Mouse (Mus musculus) adipocyte (in vitro differentiated cells): Measurements from ENCODE around the gene Elfn2.

ENCODE experiments used
- DNase-seq: peaks from one replicate; pipeline ENCODE4 v3.0.0-alpha.2; 2016; ENCODE audit warnings: low spot score

The Elfn2 gene

DNA sequence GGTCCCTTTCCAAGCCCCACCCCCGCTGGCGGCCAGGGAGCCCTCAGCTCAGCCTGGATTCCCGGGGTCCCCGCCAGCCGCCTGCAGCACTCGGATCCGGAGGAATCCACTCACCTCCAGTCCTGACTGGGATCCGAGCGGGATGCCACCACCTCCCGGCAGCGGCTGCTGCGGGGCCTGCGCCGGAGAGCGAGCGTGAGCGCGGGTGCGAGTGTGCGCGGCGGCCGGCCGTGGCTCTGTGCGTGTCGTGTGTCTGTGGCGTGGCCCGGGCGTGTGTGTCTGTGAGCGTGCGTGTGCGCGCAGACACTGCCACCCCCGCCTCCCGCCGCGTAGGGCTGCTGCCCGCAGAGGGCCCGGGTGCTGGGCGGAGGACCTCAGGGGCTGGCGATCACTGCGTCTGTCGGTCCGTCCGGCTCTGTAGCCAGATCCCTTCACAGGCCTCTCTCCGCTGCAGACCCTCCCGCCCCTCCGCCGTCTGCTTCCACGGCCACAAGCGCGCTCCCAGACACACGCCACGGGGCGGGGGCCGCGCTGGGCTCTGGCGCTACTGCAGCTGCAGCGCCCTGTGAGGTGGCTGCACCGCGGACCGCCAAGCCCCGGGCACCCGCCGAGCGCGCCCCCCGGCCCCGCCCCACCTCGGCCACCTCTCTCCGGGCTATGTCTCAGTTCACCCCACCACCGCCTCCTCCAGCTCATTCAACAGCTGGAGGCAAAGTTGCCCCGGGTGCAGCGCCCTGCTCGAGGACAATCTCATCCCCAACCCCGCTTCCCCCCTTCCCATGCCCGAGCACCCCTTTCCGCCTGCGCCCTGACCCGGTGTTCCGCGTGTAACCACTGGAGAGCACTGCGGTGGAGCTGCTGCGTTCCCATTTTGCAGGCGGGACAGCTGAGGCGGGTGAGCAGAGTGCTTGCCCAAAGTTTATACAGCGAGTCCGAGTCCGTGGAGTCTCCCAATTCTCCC is at the start of gene Elfn2:
TSS of gene Elfn2 (minus strand) at position 482 of the 961 bp plus-strand sequence.
- DNase-seq = no peak

DNA sequence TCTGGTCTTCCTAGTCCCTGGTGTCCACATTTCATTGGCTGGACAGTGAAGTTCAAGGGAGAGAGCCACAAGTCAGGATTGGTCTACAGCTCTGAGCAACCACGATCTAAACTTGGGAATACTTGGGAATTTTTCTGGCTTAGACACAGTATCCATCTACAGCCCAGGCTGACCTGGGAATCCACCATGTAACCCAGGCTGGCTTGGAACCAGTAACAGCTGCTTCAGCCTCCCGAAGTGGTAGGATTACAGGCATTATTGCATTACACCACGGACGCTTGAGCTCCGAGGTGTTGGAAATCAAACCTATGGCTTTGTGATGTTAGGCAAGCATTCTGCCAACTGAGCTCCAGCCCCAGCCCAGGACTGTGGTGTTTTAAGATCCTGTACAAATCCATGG is 45.1 kb upstream of the Elfn2 start:
- DNase-seq = no peak

DNA sequence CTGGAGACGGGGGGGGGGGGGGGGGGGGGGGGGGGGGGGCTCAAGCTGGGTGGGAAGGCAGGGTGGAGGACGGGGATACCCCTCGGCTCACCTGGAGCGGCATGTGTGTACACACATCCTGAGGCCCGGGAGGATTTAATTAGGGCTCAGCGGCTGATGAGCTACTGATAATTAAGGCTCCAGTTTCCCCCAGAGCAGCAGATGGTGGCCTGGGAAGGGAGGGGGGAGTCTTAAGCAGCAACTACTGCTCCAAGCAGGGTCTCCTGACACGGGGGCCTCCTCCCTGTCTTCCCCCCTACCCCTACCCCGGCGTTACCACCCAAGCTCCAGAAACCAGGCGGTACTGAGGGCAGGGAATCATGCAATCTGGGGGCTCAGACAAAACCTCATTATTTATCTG is 44.6 kb upstream of the Elfn2 start:
- no peak for DNase-seq

DNA sequence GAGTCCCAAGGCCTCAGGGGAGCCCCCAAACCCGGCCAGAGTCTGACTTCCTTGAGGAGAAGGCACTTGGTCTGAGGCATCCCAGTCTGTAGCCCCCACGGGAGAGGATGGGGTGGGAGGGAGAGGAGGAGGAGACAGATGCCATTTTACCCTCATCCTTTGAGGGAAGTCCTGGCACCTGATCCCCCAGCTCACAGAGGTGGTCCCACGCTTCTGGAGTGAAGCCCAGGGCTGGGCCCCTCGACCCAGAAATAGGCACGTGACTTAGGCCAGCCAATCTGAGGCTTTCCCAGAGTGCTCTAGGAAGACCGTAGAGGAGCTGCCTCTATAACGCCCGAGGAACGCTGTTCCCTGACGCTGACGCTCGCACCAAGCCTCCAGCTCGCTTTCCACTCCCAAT is 42.5 kb upstream of the Elfn2 start:
- no peak for DNase-seq

DNA sequence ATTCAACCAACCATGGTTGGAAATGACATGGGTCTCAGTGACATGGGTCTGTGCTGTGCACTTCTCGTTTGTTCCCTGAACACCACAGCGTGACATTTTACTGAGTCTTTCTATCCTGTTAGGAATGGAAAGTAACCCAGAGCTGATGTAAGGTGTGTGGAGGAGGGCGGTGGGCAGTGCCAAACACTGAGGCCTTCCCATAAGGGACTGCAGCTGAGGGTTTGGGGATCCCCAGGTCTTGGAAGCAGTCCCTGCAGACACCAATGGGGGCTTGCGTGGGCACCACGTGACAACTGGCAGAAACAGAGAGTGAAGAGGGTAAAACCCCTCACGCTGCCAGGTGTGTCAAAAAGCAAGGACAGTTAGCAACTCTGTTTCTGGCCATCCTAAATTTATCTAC is 39.6 kb upstream of the Elfn2 start:
- DNase-seq = no peak

DNA sequence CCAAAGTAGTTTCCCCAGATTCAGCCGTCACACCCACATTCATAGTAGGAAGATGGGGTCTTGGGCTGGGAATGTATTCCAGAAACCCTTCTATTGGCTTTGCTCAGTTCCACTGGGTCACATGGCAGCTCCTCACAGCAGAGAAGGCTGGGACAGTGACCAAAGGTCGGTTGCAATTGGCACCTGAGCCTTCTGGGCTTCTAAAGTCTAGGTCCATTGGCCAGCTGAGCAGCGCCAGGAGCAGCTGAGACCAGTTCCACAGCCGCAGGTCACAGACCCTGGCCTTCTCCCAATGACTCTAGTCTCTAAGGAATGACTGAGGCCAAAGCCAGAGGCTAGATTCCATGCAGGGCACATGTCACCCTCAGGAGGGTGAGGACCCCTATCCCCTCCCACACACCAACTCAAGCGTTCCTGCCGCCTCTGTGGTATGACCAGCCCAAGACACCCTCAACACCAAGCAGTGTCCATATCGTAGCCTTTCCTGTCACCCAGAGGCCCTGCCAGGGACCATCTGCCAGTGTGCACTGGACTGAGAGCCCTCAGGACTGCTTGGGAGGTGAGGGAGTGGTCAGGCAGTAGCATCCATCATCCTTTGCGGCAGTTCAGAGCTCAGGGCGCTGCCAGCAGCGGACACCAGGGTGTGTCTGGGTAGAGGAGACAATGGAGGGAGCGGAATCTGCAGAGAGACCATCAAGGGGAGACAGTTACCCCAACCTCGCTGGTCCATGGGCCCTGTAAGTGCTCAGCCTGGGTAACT is 37.6 kb upstream of the Elfn2 start:
- DNase-seq = peak; percentile 71

DNA sequence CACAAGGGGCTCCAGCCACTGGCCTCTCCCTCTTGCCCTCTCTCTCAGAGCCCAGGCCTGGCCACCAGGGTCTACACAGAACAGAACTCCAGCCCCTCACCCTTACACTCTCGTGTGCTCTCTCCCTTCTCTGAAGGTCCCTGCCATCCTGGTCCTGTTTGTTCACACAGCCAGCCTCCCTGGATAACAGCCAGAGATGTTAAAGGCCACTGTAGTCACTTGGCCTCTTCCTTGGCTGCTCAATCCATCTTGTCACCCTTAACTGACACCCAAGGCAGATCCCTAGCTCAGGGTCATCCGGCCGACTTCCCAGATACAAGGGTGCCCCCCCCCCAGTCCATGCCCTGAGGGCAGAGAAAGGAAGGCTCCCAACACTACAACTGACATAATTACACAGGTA is 36.7 kb upstream of the Elfn2 start:
- peak; percentile 83 for DNase-seq

DNA sequence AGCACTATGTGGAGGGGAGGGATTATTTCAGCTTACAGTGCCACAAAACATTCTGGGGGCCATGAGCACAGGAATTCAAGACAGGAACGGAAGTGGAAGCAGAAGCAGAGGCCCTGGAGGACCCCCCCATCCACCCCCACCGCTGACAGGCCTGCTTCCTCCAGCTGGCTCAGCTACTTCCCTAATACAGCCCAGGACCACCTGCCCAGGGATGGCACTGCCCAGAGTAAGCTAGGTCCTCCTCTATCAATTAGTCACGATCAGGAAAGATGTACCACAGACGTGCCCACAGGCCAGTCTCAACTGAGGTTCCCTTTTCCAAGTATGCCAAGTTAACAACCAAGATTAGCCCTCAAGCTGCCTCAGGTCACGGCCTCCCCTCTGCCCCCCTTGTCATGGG is 35.6 kb upstream of the Elfn2 start:
- no peak for DNase-seq

DNA sequence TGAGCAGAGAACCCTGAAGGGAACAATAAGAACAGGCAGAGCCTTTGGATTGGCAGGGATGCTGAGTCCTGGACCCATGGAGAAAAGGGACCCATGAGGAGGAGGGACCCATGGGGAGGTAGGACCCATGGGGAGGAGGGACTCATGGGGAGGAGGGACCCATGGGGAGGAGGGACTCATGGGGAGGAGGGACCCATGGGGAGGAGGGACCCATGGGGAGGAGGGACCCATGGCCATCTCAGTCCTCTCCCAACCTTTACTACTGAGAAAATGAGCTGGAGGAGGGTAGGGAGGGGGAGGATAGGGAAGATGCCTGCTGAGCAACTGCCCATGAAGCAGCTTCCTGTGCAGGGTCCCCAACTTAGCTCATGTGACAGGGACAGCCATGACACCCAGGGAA is 34.4 kb upstream of the Elfn2 start:
- no peak for DNase-seq

DNA sequence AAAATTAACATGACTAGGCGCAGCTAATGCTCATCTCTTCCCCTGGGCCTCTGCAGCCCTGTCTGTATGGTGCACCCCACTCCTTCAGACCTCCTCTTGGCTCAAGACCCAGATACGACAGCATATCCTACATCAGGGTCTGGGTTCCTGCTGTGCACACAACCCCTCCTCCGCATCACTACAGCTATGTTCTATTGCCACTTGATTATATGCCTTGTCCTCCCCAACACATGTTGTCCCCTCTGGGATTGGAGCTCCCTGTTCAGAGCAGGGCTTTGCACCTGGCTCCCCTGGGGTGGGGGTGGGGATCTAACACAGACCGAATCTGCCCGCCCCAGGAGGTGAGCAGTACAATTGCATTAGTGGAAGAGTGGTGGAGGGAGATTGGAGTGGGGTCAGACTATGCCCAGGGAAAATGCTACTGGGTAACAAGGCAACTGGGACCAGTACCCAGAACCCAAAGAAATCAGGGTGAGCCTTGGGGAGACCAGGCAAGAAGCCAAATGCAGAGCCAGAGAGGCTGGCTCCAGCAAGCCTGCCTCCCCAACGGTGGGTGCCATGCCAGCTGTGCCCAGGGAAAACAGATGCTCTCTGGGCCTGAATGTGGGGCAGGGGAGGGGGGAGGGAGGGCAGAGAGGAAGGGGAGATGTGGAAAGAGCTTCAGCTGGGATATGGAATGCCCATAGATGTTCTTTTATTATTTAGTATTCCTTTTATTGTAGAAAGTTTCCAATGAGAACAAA is 32.2 kb upstream of the Elfn2 start:
- no peak for DNase-seq

DNA sequence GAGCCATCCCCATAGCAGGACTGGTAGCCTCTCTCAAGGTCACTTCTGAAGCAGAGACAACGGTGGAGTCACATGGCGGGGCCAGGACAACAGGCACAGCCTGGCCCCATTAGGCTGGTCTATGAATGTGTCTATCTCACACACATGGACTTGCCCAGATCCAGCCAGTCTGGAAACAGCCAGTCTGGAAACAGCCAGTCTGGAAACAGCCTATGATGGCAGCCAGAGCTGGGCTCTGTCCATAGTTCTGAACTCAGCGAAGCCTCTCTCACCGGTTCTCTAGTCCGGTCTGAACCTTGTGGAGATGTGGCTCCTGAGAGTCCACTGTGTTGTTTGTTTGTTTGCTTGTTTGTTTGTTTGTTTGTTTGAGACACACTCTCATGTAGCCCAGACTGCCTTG is 31.3 kb upstream of the Elfn2 start:
- peak; percentile 76 for DNase-seq

DNA sequence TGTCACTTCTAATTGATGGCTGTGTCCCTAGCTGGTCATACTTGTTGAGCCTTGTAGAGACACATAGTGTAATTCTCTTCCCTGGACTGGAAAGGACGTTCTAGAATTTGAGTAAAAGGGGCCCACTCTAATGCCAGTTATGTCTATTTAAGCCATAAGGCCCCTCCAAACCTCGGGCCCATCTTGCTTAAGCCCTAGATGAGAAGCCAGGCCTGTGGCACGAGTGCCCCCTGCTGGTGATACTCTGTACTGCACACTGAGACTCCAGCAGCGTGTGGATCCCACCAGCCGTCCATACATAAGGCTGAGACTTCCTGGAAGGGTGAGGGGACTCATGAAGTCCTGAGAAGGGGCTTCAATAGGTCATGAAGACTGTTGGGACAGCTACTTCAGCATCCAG is 25.6 kb upstream of the Elfn2 start:
- DNase-seq = peak; percentile 43

DNA sequence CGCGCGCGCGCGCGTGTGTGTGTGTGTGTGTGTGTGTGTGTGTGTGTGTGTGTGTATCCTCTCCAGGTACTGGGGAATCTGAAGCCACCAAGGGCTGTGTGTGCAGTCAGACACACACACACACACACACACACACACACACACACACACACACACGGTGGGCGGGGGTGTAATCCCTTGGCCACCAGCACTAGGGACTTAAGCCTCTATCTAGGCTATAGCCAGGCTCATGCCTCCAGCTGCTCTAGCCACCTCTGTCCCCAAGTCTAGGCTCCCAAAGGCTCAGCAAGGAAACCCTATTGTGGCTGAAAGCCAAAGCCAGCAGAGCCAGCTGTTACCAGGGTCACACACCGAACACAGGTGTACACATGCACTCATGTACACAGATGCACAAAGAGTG is 24.3 kb upstream of the Elfn2 start:
- DNase-seq = no peak

DNA sequence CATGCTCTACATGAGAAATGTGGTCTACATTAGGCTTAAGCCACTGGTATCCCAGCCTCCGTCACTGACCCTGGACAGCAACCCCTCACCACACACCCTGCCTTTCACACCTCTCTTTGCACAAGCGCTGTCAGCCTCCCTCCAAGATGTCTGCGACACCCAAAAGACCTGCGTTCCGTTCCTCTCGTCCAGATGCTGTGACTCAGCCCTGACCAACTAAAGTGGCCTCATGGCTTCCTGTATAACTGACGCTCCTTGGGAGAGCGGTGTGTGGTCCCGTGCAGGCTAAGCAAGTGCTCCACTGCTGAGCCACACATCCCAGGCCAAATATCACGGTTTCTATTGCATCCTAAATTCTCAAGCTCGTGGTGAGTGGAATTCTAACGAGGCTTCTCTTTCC is 22.1 kb upstream of the Elfn2 start:
- DNase-seq = no peak

DNA sequence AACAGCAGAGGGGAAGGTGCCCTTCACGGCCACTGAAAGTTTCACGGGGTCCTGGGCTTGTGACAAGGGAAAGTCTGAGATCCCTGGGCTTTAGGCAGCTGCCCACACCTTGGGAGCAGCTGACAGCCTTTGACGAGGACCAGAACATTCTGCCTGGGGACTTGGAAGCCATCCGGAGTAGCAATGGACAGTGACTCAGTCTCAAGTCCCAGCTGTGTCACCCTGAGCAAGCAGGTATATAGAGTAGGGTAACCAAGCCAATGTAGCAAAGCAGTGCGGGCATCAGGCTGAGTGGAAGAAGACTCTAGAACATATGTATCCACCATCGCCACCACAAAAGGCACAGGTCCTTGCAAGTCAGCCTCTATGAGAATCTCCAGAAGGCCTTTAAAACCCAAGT is 18.6 kb upstream of the Elfn2 start:
- DNase-seq = no peak

DNA sequence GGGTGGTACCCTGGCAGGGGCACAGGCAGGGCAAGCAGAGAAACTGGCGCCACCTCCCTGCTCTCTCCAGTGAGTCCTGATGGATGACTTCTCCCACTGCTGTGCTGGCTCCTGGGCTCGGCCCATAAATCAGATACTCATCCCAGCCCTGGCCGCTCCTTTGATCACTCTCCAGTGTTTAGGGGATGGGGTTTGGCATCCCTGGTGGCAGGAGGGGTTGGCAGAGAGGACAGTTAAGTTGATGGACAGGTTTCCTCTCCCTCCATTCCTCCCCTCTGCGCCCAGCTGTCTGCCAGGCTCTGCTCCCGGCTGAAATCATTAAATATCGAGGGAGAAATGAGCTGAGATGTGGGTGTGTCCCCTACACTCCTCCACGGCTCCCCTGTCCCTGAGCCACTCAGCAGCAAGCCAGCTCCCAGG is 18.1 kb upstream of the Elfn2 start:
- DNase-seq = no peak

DNA sequence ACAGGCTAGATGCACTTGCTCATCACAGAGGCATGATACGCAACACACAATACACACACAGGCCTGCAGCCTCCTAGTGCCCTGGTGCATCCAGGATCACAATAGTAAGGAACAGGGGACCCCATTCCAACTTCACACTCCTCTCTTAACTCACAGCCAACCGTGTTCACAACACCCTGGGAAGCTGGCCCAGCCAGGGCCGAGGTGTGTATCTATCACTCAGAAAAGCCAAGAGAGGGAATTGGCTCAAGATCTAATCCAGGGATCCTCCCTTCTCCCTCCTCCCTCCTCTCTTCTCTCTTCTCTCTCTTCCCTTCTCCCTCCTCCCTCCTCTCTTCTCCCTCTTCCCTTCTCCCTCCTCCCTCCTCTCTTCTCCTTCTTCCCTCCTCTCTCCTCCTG is 17.6 kb upstream of the Elfn2 start:
- no peak for DNase-seq

DNA sequence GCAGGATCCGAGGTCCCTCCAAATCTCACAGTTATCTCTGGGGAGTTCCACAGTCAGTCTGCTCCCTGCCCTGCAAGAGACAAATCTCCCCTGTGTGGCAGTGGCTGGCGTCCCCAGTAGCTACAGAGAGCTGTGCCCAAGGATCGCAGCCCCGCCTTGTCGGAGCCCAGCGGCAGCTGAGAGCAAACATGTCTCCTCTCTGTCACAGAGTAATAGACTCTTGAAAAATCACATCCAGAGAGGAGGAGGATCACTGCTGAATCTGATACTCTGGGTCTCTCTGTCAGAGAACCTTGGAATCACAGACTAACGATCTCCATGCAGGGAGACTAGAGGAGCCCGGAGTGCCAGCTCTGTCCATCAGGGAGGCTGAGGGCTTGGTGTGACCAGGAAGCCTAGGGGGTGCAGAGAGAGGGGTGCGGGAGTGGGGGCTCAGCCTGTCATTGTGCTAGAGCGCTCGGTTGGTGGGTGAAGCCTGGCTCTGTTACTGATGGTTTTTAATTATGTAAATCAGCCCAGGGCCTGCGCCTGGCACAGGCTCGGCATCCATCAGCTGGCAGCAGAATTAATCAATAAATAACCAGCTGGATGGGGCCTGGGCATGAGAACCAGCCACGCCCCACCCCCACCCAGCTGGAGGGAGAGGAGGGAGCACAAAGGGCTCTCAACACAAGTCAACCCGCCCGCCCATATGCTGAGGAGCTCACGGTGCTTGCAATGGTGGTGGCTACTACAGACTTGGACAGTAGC is 17.0 kb upstream of the Elfn2 start:
- DNase-seq = no peak

DNA sequence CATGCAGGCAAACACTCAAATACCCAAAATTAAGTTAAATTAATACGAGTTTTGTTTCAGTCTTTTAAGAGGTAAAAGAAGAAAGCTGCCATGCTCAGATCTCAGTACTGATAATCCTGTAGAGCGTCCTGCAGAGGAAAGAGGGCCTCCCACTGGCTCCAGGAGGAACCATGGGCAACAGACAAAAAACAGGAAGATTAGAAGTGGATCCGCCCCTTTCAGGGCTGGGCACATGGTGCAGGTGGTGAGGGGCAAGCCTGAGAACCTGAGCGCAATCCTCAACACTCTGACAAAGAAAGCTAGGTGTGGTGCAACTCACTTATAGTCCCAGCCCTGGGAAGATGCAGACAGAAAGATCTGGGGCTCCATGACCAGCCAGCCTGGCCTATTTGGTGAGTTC is 13.3 kb upstream of the Elfn2 start:
- no peak for DNase-seq

DNA sequence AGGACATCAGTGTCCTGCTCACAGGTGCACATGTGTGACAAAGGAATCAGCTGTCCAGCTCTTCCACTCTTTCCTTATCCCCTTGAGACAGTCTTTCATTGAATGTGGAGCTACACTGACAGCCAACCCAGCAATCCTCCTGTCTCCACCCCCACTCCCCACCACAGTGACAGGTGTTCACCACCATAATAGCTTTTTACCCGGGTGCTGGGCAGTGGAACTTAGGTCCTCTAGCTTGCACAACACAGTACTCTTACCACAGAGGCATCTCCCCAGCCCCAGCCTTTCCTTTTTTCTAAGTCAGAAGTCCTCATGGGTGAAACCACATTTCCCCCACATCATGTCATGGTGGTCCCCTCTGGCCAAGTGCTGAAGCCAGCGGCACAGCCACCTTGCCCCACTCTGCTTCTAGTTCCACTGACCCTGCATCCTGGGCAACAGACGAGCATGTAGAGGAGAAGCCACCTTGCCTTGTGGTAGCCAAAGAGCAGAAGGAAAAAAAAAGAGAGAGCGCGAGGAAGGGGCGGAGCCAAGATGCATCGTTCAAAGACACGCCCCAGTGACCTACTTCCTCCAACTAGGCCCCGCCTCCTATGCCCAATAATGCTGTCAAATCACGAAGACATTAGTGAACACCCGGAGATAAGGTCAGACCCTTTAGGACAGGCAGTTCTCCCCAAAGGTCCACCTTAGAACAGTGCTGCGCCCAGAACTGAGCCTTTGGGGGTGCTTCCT is 11.9 kb upstream of the Elfn2 start:
- DNase-seq = no peak

DNA sequence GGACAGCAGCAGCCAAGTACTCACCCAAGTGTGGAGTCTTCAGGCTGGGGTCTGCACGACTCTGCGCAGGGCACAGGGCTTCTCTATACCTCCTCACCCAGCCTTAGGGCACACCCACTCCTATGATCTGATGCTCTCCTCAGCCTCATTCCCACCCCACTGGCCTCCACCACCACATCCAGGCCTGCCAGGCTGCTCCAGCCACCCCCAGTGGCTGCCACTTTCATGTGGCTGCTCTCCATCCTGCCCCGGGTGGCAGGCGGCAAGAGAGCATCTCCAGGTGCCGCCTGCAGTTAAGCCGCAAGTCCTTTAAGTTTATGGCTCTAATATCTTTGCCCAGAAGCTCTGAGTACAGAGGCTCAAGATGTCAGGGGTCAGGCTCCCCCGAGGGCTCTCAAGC is 8.1 kb upstream of the Elfn2 start:
- DNase-seq = no peak
